Comparison of ENCODE assay signal across 21 mouse cellular contexts in genomic region chr15:50102596-50103277, GRCm38 (mm10).
DNase-seq lines count a peak whose midpoint lies in the region; ATAC-seq lines count a peak whose summit lies in the region.
"Had no signal": no experiment of that assay in that cellular context is flagged by ENCODE, and none has a peak within 500 bp of the region (broad histone marks: within the 10 kb centered on the region; RNA-seq: fewer than 3 reads in every experiment).

No protein-coding gene starts in this region.

- no peaks in the 10 kb centered on the region for H3K9me3 ChIP-seq in hindbrain, embryonic 14.5 days (ENCODE audit: control insufficient read depth, low read length)
- no peaks in the 10 kb centered on the region for H3K9me3 ChIP-seq in hindbrain, embryonic 12.5 days (replicated peaks)
- H3K9me3 ChIP-seq in neural tube, embryonic 14.5 days (ENCODE audit: control insufficient read depth, low read length): no peaks in the 10 kb centered on the region
- H3K9me3 ChIP-seq: limb, embryonic 13.5 days; liver, embryonic 15.5 days; megakaryocyte, embryonic 14.5 days had no signal

- no peaks in the 10 kb centered on the region for H3K4me1 ChIP-seq in hindbrain, embryonic 14.5 days (replicated peaks; ENCODE audit: control insufficient read depth, insufficient read depth, low read length)
- H3K4me1 ChIP-seq in hindbrain, embryonic 12.5 days: no peaks in the 10 kb centered on the region
- H3K4me1 ChIP-seq in neural tube, embryonic 14.5 days (ENCODE audit: control insufficient read depth, insufficient read depth, low read length): no peaks in the 10 kb centered on the region
- H3K4me1 ChIP-seq: limb, embryonic 13.5 days; liver, embryonic 15.5 days; megakaryocyte, embryonic 14.5 days had no signal

- peak; percentile 11 to 18 for DNase-seq in cerebellum, postnatal 14 days
- DNase-seq in cerebellum, adult 8-10 months: no peak
- peak; percentile 25 for DNase-seq in hindbrain, embryonic 14.5 days (ENCODE audit: low spot score)
- DNase-seq in neural tube, embryonic 10.5 days (ENCODE audit: extremely low spot score, low spot score): no peak
- peak; percentile 27 for DNase-seq in retina, postnatal 1 day
- no peak for DNase-seq in urinary bladder, postnatal 36 days (ENCODE audit: low spot score in 2 of 2)
- DNase-seq: adrenal gland, postnatal 36 days; cerebellum, postnatal 36 days; heart, adult 2 months; kidney, adult 18-20 months; kidney, postnatal 14 days; lung, postnatal 10 days; right cerebral cortex, adult 18-20 months; thymus, adult 18-20 months had no signal

- H3K27ac ChIP-seq in hindbrain, embryonic 14.5 days: no peak overlapping the region
- no peak overlapping the region for H3K27ac ChIP-seq in hindbrain, embryonic 12.5 days
- H3K27ac ChIP-seq in neural tube, embryonic 14.5 days (ENCODE audit: low read depth, low read length): no peak overlapping the region
- H3K27ac ChIP-seq: heart, adult 2 months; limb, embryonic 13.5 days; liver, embryonic 15.5 days had no signal

- H3K27me3 ChIP-seq in hindbrain, embryonic 14.5 days (ENCODE audit: control insufficient read depth, insufficient read depth, low read length): no peaks in the 10 kb centered on the region
- no peaks in the 10 kb centered on the region for H3K27me3 ChIP-seq in hindbrain, embryonic 12.5 days
- no peaks in the 10 kb centered on the region for H3K27me3 ChIP-seq in neural tube, embryonic 14.5 days (ENCODE audit: control insufficient read depth, insufficient read depth, low read length)
- H3K27me3 ChIP-seq: limb, embryonic 13.5 days; liver, embryonic 15.5 days; megakaryocyte, embryonic 14.5 days; Patski had no signal

- H3K9ac ChIP-seq in hindbrain, embryonic 14.5 days: no peak overlapping the region
- H3K9ac ChIP-seq in hindbrain, embryonic 12.5 days: no peak overlapping the region
- H3K9ac ChIP-seq in neural tube, embryonic 14.5 days (replicated peaks; ENCODE audit: low read depth, low read length): no peak overlapping the region
- H3K9ac ChIP-seq: limb, embryonic 13.5 days; liver, embryonic 15.5 days had no signal

- H3K4me2 ChIP-seq in hindbrain, embryonic 14.5 days (replicated peaks): no peak overlapping the region
- H3K4me2 ChIP-seq in hindbrain, embryonic 12.5 days (replicated peaks): no peak overlapping the region
- no peak overlapping the region for H3K4me2 ChIP-seq in neural tube, embryonic 14.5 days (ENCODE audit: low read depth, low read length)
- H3K4me2 ChIP-seq: limb, embryonic 13.5 days; liver, embryonic 15.5 days had no signal

- no peaks in the 10 kb centered on the region for H3K36me3 ChIP-seq in hindbrain, embryonic 14.5 days (replicated peaks; ENCODE audit: control insufficient read depth, insufficient read depth)
- no peaks in the 10 kb centered on the region for H3K36me3 ChIP-seq in hindbrain, embryonic 12.5 days
- H3K36me3 ChIP-seq in neural tube, embryonic 14.5 days (ENCODE audit: control insufficient read depth, insufficient read depth, low read length): no peaks in the 10 kb centered on the region
- H3K36me3 ChIP-seq: limb, embryonic 13.5 days; liver, embryonic 15.5 days had no signal

- H3K4me3 ChIP-seq in hindbrain, embryonic 14.5 days (replicated peaks; ENCODE audit: low read length): no peak overlapping the region
- no peak overlapping the region for H3K4me3 ChIP-seq in hindbrain, embryonic 12.5 days
- no peak overlapping the region for H3K4me3 ChIP-seq in neural tube, embryonic 14.5 days (ENCODE audit: low read depth, low read length)
- H3K4me3 ChIP-seq: erythroblast, embryonic 14.5 days; heart, adult 2 months; limb, embryonic 13.5 days; liver, embryonic 15.5 days; megakaryocyte, embryonic 14.5 days had no signal

- 81% methylated on average over 5 of the region's 5 CpGs for WGBS in hindbrain, embryonic 14.5 days
- WGBS in hindbrain, embryonic 12.5 days: 82% methylated on average over 5 of the region's 5 CpGs
- 74% methylated on average over 5 of the region's 5 CpGs for WGBS in neural tube, embryonic 14.5 days

- 0 out of 2 replicates have a peak, but pooled peaks have one; percentile 34 for ATAC-seq in hindbrain, embryonic 14.5 days (ENCODE audit: low FRiP score)
- ATAC-seq in hindbrain, embryonic 12.5 days (ENCODE audit: low FRiP score): no peak
- ATAC-seq in neural tube, embryonic 14.5 days (ENCODE audit: low read depth): peak; percentile 51; the same call in 1 of the 2 replicates

Comparison
In these comparisons a context has a peak if more than half of its experiments do, and no peak if none do; other contexts are left out.
1. DNase-seq: peak in cerebellum, postnatal 14 days (2 of 2), hindbrain, embryonic 14.5 days (single experiment) and retina, postnatal 1 day (single experiment); none in cerebellum, adult 8-10 months (single experiment), neural tube, embryonic 10.5 days (single experiment) and urinary bladder, postnatal 36 days (0 of 2).